Mouse (Mus musculus) layer of hippocampus, adult 18-20 months (tissue): ENCODE results near the gene Pcx. TPM values are rescaled to one million over a fixed set of nuclear protein-coding genes. Genes with fewer than 3 reads are reported as not detected.
A peak's percentile ranks its signal among the peaks of the same experiment; 100 is the strongest.

Experiments used
- DNase-seq, 2 experiments: peaks; one replicate each; pipeline ENCODE4 v3.0.0; 2022; ENCODE audit warnings: low spot score in 2 of 2
- total RNA-seq, 2 experiments: library from RNA; stranded (reverse); gene quantifications; 2 replicates each; pipeline ENCODE4 v1.2.3; 2021

Pcx gene
- total RNA-seq, 2 experiments from 2014 or later: 66.2 to 67.1 TPM

DNA sequence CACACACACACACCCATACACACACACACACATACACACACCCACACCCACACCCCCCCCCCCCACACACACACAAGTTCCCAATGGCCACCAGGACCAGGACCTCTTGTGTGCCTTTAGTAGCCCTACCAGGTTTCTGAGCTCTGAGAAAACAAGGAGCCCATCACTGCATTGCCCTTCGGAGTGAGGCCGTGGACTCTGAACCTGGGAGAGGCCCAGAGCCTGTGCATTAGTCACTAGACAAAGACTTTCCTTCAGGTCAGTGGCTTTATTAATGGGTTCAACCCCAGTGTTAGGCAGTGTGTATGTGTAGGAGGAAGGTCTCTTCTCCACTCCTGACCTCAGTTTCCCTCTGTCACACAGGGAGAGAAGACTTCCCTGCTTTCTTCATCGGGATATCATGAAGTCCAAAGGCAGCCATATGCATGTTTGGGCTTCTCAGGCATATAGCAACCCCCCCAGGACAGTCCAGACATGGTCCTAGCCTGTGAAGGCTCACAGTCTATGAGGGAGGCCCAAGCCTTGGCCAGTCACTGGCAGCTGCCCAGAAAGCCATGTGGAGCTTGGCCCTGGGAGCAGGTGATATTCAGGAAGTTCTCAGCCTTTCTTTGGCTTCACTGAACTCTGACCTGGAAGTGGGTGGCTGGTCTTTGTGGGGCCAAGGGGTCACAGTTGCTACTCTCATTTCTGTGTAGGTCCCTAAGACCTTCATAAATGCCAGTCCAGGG, 13.6 kb upstream of the Pcx start:
- DNase-seq: no peak

- DNase-seq: peak in 1 of 2 experiments; percentile 79
Measured at GRCm38 (mm10) chr19:4497263-4497973, 12.9 kb upstream of the Pcx start.

DNA sequence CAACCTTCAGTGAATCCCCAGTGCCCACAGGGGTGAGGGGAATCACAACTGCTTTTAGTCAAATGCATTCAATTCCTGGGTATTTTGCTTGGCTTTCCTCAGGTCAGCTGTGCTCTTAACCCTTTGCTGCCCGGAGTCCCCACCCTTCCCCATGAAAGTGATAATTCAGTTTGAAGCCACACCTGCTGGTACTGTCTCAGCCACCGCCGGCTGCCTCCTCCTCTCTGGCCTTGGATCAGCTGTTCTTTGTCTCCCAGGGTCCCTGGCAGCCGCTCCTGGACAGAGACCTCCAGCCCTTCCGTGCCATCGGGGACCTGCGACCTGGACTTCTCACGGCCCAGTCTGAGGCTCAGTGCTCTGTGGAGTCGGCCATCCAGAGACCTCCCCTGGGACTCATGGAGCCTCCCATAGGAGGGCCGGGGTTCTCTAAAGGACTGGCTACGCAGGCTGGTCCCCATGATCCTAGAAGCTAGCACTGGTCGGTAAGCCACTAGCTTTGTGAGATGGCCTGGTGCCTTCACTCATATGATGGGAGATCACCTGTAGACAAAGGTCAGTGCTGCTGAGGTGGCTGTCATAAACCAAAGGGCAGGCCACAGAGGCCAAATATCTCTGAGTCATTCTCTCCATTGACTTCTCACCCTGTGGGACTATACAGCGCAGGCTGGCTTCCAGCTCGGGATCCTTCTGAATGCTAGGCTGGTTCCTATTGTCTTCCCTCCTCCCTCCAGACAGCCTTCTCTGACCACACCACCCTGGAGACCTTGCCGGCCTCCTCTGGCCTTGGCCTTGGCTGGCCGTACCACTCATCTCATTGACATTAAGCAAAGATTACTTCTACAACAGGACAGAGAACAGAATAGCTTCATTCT, 12.0 kb upstream of the Pcx start, which contains the start of gene 2010003K11Rik:
Gene 2010003K11Rik (minus strand): TSS at position 522 of the 872 bp plus-strand sequence.
- no peak for DNase-seq

- DNase-seq: no peak
Measured at GRCm38 (mm10) chr19:4502701-4503100, 7.6 kb upstream of the Pcx start.

GRCm38 (mm10) chr19:4504830-4505229, 5.4 kb upstream of the Pcx start:
- no peak for DNase-seq

DNA sequence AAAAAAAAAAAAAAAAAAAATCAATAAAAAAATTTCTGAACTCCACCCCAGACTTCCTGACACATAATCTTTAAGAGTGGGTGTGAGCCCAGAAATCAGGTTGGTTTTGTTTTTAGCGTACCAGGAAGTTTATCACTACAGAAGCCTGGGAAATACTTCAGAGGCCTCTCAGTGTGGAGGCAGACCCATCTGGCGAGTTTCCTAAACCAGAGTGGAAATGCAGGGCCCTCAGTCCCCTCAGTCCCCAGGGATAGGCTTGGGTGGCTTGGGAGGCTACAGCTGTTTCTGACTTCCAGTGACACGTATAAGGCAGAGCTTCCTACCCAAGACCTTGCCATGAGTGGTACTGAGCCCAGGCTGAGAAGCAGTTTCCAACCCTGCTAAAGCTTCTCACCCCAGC, 2.5 kb upstream of the Pcx start:
- no peak for DNase-seq

DNA sequence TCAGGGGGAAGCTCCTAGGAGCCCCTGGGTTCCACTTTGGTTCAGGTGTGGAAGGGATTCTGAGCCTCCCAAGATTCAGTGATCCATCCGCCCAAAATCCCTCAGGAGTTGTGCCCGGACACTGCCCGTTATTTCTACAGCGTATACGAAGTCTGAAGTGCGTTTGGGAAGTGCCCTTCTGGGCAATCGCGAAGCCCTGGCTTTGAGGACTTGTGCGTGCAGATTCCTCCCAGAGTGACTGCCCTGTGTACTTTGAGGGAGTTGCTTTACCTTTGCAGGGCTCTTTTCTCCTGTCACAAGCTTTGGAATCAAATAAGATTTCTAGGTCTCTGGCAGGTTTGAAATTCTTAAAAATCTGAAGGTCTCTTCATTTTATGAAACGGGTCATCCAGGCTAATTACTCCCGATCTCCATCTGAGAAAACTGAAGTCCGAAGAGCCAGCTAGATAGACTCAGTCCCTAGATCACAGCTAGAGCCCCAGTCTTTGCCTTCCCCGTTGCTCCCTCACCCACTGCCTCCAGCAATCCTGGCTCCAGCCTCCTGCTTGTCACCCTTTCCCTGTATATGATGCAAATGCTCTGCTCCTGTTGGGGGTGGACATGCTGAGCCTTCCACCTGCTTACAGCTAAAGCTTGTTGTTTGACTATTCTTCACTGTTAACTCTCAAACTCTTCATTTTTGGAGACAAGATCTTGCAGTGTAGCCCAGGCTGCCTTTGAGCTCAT, 1.0 kb downstream of the Pcx start:
- DNase-seq: no peak

DNA sequence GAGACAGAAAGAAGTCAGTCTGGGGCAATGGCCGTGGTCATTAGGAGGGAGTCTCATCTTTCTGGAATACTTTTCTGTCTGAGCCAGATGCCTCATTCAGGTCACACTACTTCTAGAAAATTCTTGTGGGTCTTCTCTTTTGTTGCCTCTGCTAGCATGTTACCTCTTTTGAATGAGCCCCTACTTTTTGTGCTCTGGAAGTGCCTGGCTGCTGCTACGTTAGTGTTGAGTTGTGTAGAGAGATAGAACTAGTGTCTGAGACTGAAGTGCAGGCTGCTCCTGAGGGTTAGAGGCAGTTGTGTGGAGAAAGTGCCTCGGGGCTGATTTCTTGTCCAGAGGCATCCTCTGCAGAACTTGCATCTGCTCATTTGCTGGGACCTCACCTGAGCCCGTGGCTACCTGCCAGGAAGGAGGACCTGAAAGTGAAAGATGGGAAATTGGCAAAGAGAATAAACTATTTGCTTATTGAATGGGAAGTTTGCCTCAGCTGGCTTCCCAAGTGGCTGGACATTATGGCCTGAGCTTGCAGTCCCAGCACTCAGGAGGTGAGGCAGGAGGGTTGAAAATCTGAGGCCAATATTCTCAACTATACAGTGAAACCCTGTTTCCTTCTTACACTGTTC, 3.1 kb downstream of the Pcx start:
- DNase-seq: no peak

DNA sequence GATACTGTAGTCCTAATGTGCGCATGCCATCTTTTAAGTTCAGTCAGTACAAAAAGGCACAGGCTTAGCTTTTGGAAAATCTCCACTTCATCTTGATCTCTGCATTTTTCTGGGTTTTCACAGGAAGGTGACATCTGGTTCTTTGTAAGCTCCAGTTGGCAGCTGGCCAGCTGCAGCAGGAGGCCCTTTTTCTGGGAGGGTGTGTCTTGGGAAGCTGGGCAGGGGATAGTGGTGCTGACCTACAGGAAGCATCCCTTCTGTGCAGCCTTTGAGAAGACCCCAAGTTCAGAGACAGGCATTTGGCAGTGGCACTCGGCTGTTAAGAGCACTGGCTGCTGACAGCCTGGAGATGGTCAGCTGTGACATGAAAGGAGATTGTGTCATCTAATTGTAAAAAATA, 5.5 kb downstream of the Pcx start:
- no peak for DNase-seq

DNA sequence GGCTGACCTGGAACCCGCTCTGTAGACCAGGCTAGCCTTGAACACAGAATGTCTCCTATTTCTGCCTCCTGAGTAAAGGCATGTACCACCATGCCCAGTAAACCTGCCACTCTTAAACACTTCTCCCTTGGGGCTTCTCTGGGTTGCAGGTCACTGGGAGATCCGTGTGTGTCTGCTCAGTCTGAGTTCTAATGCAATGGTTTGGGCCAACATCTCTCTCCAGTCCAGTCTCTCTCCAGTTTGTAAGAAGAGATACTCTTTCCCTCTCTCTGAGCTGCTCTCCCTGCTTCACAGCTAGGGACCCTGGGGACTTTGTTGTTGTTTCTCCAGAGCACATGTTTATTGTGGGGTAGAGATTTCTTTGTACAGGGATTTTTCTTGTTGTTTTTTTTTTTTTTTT, 6.0 kb downstream of the Pcx start:
- no peak for DNase-seq

GRCm38 (mm10) chr19:4517483-4517882, 7.2 kb downstream of the Pcx start:
- DNase-seq: no peak

DNA sequence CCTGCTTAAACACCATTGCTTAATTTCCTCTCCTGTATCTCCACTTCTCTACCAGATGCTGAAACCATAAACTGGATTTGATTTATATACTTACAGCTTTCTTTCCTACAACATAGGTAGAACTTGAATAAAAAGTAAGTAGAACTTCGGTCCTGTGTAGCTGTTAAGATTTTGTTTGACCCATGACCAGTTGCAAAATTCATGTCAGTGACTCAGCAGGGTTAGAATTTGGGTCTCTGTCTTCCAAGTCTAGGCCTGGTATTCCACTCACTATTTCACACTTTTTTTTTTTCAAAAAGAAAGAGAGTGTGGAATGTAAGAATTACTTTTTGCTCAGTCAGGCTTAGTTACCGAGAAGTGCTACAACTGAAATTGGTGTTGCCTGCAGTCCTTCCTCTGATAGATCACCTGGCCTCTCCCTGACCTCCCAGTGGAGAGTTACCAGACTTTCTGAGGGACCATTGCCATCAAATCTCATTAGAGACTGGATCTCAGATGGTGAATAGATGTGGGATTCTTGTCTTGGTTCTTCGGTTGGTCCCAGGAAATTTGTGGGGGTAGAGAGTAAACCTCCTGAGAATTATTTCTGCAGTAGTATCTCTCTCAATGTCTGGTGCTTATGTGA, 11.3 kb downstream of the Pcx start:
- no peak for DNase-seq

- DNase-seq: no peak
Measured at GRCm38 (mm10) chr19:4534646-4535045, 24.4 kb downstream of the Pcx start.

GRCm38 (mm10) chr19:4535922-4536321, 25.6 kb downstream of the Pcx start:
- no peak for DNase-seq

GRCm38 (mm10) chr19:4536606-4537005, 26.3 kb downstream of the Pcx start:
- no peak for DNase-seq

DNA sequence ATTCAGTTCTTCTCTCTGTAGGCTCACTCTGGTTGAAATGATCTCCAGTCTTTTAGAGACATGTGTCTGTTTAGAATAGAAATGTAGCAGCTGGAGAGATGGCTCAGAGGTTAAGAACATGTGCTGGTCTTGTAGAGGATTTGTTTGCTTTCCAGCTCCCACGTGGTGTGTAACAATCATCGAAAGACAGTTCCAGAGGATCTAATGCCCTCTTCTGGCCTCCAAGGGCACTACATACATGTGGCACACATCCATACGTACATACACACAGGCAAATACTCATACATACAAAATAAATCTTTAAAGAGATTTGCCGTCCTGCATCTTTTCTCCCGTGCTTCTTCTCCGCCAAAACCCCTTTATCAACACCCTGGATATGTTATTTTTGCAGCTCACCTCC, 30.0 kb downstream of the Pcx start:
- no peak for DNase-seq

GRCm38 (mm10) chr19:4540992-4541391, 30.7 kb downstream of the Pcx start:
- DNase-seq: no peak

DNA sequence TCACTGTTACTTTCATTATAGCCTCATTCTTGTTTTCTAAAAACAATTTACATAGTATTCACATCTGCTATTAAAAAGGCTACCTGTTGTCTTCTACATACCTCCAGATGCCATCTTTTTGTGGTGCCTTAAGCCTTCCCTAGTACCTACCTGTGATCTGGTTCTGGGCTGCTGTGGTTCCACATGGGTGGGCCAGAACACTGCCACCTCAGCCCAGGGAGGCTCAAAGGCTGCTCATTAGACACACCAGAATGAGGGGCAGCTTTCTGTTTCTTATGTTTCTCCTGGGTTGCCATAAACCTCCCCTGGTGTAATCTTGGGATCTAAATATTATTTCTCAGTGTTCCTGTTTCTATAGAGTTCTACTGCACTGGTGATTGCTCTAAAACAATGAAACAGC, 31.8 kb downstream of the Pcx start:
- DNase-seq: no peak

DNA sequence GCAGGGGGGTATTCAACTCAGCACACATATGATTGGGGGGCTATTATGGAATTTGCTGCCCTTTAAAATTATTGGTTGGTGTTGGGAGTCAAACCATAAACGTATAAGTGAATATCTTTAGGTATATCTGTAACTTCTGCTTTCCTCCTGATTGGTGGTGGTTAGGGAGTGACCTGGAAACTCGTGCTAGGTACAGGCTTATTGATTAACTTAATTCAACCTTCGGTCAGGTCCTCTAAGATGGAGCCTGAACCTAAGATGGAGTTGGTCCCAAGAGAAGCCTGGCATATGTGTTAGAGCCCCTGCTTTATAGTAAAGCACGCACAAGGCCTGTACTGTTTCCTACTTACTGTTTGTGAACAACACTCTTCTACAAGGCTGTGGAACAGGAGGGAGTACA, 34.8 kb downstream of the Pcx start:
- no peak for DNase-seq

DNA sequence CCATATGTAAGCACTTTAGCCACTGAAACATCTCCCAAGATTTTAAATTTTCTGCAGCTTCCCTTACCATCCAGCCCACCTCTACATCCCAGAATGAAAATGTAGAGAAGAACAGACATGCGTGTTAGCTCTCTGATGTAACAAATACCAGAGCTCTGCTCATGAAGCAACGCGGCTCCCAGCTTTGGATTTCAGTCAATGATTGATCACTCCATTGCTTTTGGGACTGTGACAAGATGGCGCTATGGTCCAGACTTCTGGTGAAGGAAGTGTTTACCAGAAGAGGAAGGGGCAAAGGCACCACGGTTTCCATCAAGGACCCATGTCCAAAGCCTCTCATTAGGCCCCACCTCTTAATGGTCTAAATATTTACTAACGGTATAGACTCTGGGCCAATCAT, 35.6 kb downstream of the Pcx start:
- DNase-seq: no peak
